Mouse (Mus musculus) left cerebral cortex, postnatal 36 days (tissue): Measurements from ENCODE around the gene Ninl. TPM values are rescaled to one million over a fixed set of nuclear protein-coding genes. Genes with fewer than 3 reads are reported as not detected.

ENCODE experiments used
- total RNA-seq, 2 experiments: library from RNA; stranded (reverse); gene quantifications; 2 replicates each; pipeline ENCODE4 v1.2.3; 2021

Ninl gene
- total RNA-seq, 2 experiments from 2014 or later: 6.2 to 6.4 TPM

Other genes with a start within 250 kb of the Ninl start
- gene Abhd12, start 134.6 kb downstream of the Ninl start, total RNA-seq: 100 to 1,000 TPM; 296 to 337 TPM
- gene Gins1, start 134.0 kb downstream of the Ninl start, total RNA-seq: 1 to 10 TPM; 1.3 to 2.2 TPM
- 10 to 100 TPM; 24.2 to 26.3 TPM for gene Nanp, start within 50 bp of the Ninl start, total RNA-seq
- not detected for gene Gm14151, start 53.0 kb upstream of the Ninl start, total RNA-seq
- gene Gm14147, start 58.9 kb upstream of the Ninl start, total RNA-seq: not detected